ENCODE assay signal across 8 mouse cellular contexts in the genomic region with DNA sequence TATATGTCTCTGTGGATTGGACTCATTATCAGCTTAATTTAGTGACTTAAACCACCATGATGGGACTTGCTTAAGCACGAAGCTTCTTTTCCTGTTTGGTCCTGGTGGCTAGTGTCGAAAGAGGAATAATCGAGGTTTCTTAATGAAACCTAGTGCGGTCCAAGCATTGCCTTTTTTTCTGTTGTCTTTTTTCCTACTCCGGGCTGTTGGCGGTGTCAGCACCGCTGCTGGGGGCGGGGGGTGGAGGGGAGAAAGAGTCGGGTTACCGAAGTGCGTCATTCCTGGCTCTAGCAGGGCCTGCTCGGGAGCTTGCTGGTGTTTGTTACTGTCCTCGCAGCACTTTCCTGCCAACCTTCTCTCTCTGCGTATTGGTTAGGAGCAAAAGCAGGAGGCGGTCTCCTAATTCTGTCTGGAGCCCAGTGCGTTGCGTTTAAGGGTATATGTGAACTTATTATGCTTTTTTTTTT. TPM values are rescaled to one million over a fixed set of nuclear protein-coding genes. Genes with fewer than 3 reads are reported as not detected.
DNase-seq lines count a peak whose midpoint lies in the region; ATAC-seq lines count a peak whose summit lies in the region.

No protein-coding gene starts in this region.

- ATAC-seq in hindbrain, embryonic 12.5 days (ENCODE audit: low FRiP score), result peak; percentile 54; the same call in 1 of the 2 replicates

- H3K9ac ChIP-seq in hindbrain, embryonic 12.5 days, result peak overlapping the region; percentile 93

- no peaks in the 10 kb centered on the region for H3K9me3 ChIP-seq in hindbrain, embryonic 12.5 days (replicated peaks)

- peak; percentile 93 for DNase-seq in NIH3T3 (ENCODE audit: low read depth)
- DNase-seq in cerebellum, postnatal 14 days, result peak; percentile 83
- peak; percentile 44 to 50 for DNase-seq in frontal cortex, postnatal 14 days (ENCODE audit: low spot score in 2 of 2)
- DNase-seq in left cerebral cortex, adult 11 months (ENCODE audit: low spot score), result peak; percentile 65
- peak; percentile 91 for DNase-seq in lung, postnatal 36 days
- DNase-seq in retina, postnatal 7 days (ENCODE audit: low read depth, low spot score), result peak; percentile 11
- peak; percentile 41 to 78 for DNase-seq in urinary bladder, adult 18-20 months (ENCODE audit: low spot score in 2 of 2)

- H3K4me2 ChIP-seq in hindbrain, embryonic 12.5 days (replicated peaks), result peak overlapping the region; percentile 48

- peak overlapping the region; percentile 58 for H3K4me3 ChIP-seq in hindbrain, embryonic 12.5 days

- peak overlapping the region; percentile 99 for H3K27ac ChIP-seq in hindbrain, embryonic 12.5 days

- H3K27me3 ChIP-seq in hindbrain, embryonic 12.5 days, result no peaks in the 10 kb centered on the region

- H3K4me1 ChIP-seq in hindbrain, embryonic 12.5 days, result no peaks in the 10 kb centered on the region

- 25% methylated on average over 17 of the region's 17 CpGs for WGBS in hindbrain, embryonic 12.5 days

- H3K36me3 ChIP-seq in hindbrain, embryonic 12.5 days, result no peaks in the 10 kb centered on the region

RNA-seq across cellular contexts. Expression of gene Stag2, which starts 2.8 kb away (rescaled TPM):
- polyA plus RNA-seq in hindbrain, embryonic 12.5 days (2016; fragmentation: Nextera tagmentation; extraction: Ambion mirVana), result 42.3 and 44.7 TPM in 2 replicates

Comparison
In these comparisons a context has a peak if more than half of its experiments do, and no peak if none do; other contexts are left out.
1. Peak in every context shown above with its lines: DNase-seq, ATAC-seq, H3K4me3 ChIP-seq and H3K27ac ChIP-seq.
2. DNase-seq: peak in every context shown above with its lines; median percentile 93 in NIH3T3; 91 in lung, postnatal 36 days; 83 in cerebellum, postnatal 14 days; 65 in left cerebral cortex, adult 11 months; 60 in urinary bladder, adult 18-20 months; 47 in frontal cortex, postnatal 14 days; 11 in retina, postnatal 7 days.